Mouse (Mus musculus) hindbrain, embryonic 14.5 days (tissue): ENCODE data around the gene Clhc1. TPM values are rescaled to one million over a fixed set of nuclear protein-coding genes. Genes with fewer than 3 reads are reported as not detected.
A peak's percentile ranks its signal among the peaks of the same experiment; 100 is the strongest.
"Not testable (repeated sequence)": the region's sequence is repeated elsewhere in the genome, so short reads cannot be mapped to it uniquely, and the experiment has no call there.

Experiments
- ATAC-seq: fragments of 200-750 bp; cut with Nextera tagmentation; 2 replicates; pipeline ENCODE4 v1.8.0; 2017; ENCODE audit warnings: moderate number of reproducible peaks, mild to moderate bottlenecking, moderate TSS enrichment, moderate library complexity; ENCODE audit not compliant: low FRiP score
- DNase-seq: peaks from one replicate; pipeline ENCODE4 v3.0.0-alpha.2; 2015; ENCODE audit warnings: low spot score
- H3K27ac ChIP-seq: fragments of 300-500 bp; sonication (generic); 2 replicates; pipeline ENCODE4 v1.5.1; 2014; ENCODE audit warnings: mild to moderate bottlenecking, moderate library complexity
- H3K27me3 ChIP-seq: fragments of 300-500 bp; sonication (generic); 2 replicates; pipeline ENCODE4 v1.6.1; 2014; ENCODE audit warnings: mild to moderate bottlenecking, low read length, mixed read lengths; ENCODE audit not compliant: control insufficient read depth, insufficient read depth
- H3K36me3 ChIP-seq: fragments of 300-500 bp; sonication (generic); replicated peaks from 2 replicates; pipeline ENCODE4 v1.6.1; 2014; ENCODE audit not compliant: control insufficient read depth, insufficient read depth
- H3K4me1 ChIP-seq: fragments of 300-500 bp; sonication (generic); replicated peaks from 2 replicates; pipeline ENCODE4 v1.6.1; 2014; ENCODE audit warnings: antibody characterized with exemption, low read length, mixed read lengths; ENCODE audit not compliant: control insufficient read depth, insufficient read depth
- H3K4me2 ChIP-seq: fragments of 300-500 bp; sonication (generic); replicated peaks from 2 replicates; pipeline ENCODE4 v1.6.1; 2014; ENCODE audit warnings: mild to moderate bottlenecking, moderate library complexity
- H3K4me3 ChIP-seq: fragments of 300-500 bp; sonication (generic); replicated peaks from 2 replicates; pipeline ENCODE4 v1.5.1; 2014; ENCODE audit warnings: mild to moderate bottlenecking, low read length
- H3K9ac ChIP-seq: fragments of 300-500 bp; sonication (generic); 2 replicates; pipeline ENCODE4 v1.6.1; 2014
- H3K9me3 ChIP-seq: fragments of 300-500 bp; sonication (generic); 2 replicates; pipeline ENCODE4 v1.6.1; 2016; ENCODE audit warnings: low read length; ENCODE audit not compliant: control insufficient read depth
- WGBS: fragments of 180-500 bp; shearing (Covaris S2); extraction: QIAGEN DNeasy Blood & Tissue Kit; methylation state at CpG from one replicate; pipeline ENCODE4 v1.1.7; 2014; 5-methylcytosine and 5-hydroxymethylcytosine counted together
- polyA plus RNA-seq: library from polyadenylated mRNA; unstranded; fragments of >200 nt; fragmentation: Nextera tagmentation; extraction: Ambion mirVana; gene quantifications from 2 replicates; pipeline ENCODE4 v1.2.1, GENCODE M21; 2014

Gene Clhc1
- polyA plus RNA-seq, 1 experiment from 2014 or later = 0.33 TPM

GRCm38 (mm10) chr11:29525988-29526794 lies 21.6 kb upstream of the Clhc1 start, which contains the start of gene Mtif2:
Mtif2 (plus strand) TSS chr11:29526408.
- H3K4me2 ChIP-seq = peak within 1 kb of the TSS; percentile 52
- H3K9me3 ChIP-seq = no peaks in the 10 kb centered on the region
- DNase-seq (peak; percentile 84), ATAC-seq (peak; percentile 97)
- peak within 1 kb of the TSS; percentile 55 for H3K4me3 ChIP-seq
- WGBS = 4% methylated on average over 47 of the region's 47 CpGs
- H3K9ac ChIP-seq = peak within 1 kb of the TSS; percentile 74
- no peaks in the 10 kb centered on the region for H3K27me3 ChIP-seq
- peaks cover 15% of the 10 kb centered on the region for H3K36me3 ChIP-seq
- H3K27ac ChIP-seq = peak within 1 kb of the TSS; percentile 80
- peaks cover 17% of the 10 kb centered on the region for H3K4me1 ChIP-seq

GRCm38 (mm10) chr11:29538201-29538600 lies 9.5 kb upstream of the Clhc1 start:
- 90% methylated on average over 1 of the region's 1 CpGs for WGBS
- Histone ChIP-seq H3K4me2 (no peak overlapping the region), H3K27ac (no peak overlapping the region), H3K36me3 (peaks cover 86% of the 10 kb centered on the region), H3K4me3 (no peak overlapping the region), H3K27me3 (no peaks in the 10 kb centered on the region), H3K9ac (no peak overlapping the region), H3K9me3 (no peaks in the 10 kb centered on the region), H3K4me1 (no peaks in the 10 kb centered on the region)
- no peak for DNase-seq
- no peak for ATAC-seq

- Histone ChIP-seq H3K9me3 (no peaks in the 10 kb centered on the region), H3K36me3 (peaks cover 68% of the 10 kb centered on the region), H3K4me1 (peaks cover 16% of the 10 kb centered on the region), H3K4me3 (no peak overlapping the region), H3K4me2 (no peak overlapping the region), H3K9ac (no peak overlapping the region), H3K27ac (no peak overlapping the region), H3K27me3 (no peaks in the 10 kb centered on the region)
- ATAC-seq = no peak
- DNase-seq = no peak
- WGBS = 91% methylated on average over 3 of the region's 3 CpGs
Observed at GRCm38 (mm10) chr11:29544225-29544945, 3.4 kb upstream of the Clhc1 start.

GRCm38 (mm10) chr11:29545150-29545752 lies 2.5 kb upstream of the Clhc1 start:
- Histone ChIP-seq H3K4me1 (peaks cover 16% of the 10 kb centered on the region), H3K36me3 (peaks cover 65% of the 10 kb centered on the region)
- ATAC-seq, H3K4me2 ChIP-seq, H3K9ac ChIP-seq, H3K27me3 ChIP-seq, DNase-seq, H3K4me3 ChIP-seq, H3K27ac ChIP-seq, H3K9me3 ChIP-seq: not testable (repeated sequence)
- WGBS = 85% methylated on average over 4 of the region's 4 CpGs

- DNase-seq, H3K27ac ChIP-seq, H3K9me3 ChIP-seq, ATAC-seq, H3K27me3 ChIP-seq: not testable (repeated sequence)
- peaks cover 16% of the 10 kb centered on the region for H3K4me1 ChIP-seq
- peak overlapping the region; percentile 92; the same call in 1 of the 2 replicates for H3K9ac ChIP-seq
- H3K4me3 ChIP-seq = peak overlapping the region; percentile 76
- 92% methylated on average over 2 of the region's 2 CpGs for WGBS
- peaks cover 55% of the 10 kb centered on the region for H3K36me3 ChIP-seq
- peak overlapping the region; percentile 88 for H3K4me2 ChIP-seq
Observed at GRCm38 (mm10) chr11:29546297-29546696, 1.5 kb upstream of the Clhc1 start.

GRCm38 (mm10) chr11:29546762-29547161 lies 988 bp upstream of the Clhc1 start:
- DNase-seq (no peak), ATAC-seq (no peak)
- H3K4me1 ChIP-seq = peaks cover 16% of the 10 kb centered on the region
- peak overlapping the region; percentile 76 for H3K4me3 ChIP-seq
- peak overlapping the region; percentile 92 for H3K9ac ChIP-seq
- peaks cover 51% of the 10 kb centered on the region for H3K36me3 ChIP-seq
- peak overlapping the region; percentile 88; the same call in 1 of the 2 replicates for H3K27ac ChIP-seq
- peak overlapping the region; percentile 88 for H3K4me2 ChIP-seq
- 26% methylated on average over 2 of the region's 2 CpGs for WGBS
- no peaks in the 10 kb centered on the region for H3K9me3 ChIP-seq
- no peaks in the 10 kb centered on the region for H3K27me3 ChIP-seq

GRCm38 (mm10) chr11:29547249-29547751 lies 450 bp upstream of the Clhc1 start:
- DNase-seq (no peak), ATAC-seq (peak; percentile 28; the same call in 1 of the 2 replicates)
- H3K36me3 ChIP-seq = peaks cover 45% of the 10 kb centered on the region
- WGBS = under 1% methylated on average over 27 of the region's 27 CpGs
- H3K4me1 ChIP-seq = peaks cover 16% of the 10 kb centered on the region
- peak overlapping the region; percentile 88 for H3K4me2 ChIP-seq
- no peaks in the 10 kb centered on the region for H3K27me3 ChIP-seq
- H3K9ac ChIP-seq = peak overlapping the region; percentile 92
- peak overlapping the region; percentile 88 for H3K27ac ChIP-seq
- no peaks in the 10 kb centered on the region for H3K9me3 ChIP-seq
- peak overlapping the region; percentile 76 for H3K4me3 ChIP-seq

- ATAC-seq (no peak), DNase-seq (no peak)
- Histone ChIP-seq H3K27me3 (no peaks in the 10 kb centered on the region), H3K4me3 (peak overlapping the region; percentile 76), H3K9ac (peak overlapping the region; percentile 92), H3K27ac (peak overlapping the region; percentile 88), H3K36me3 (peaks cover 31% of the 10 kb centered on the region), H3K4me1 (peaks cover 16% of the 10 kb centered on the region), H3K9me3 (no peaks in the 10 kb centered on the region), H3K4me2 (peak overlapping the region; percentile 88)
- WGBS = 27% methylated on average over 23 of the region's 23 CpGs
Observed at GRCm38 (mm10) chr11:29548504-29549424, 1.0 kb downstream of the Clhc1 start.
